Mouse (Mus musculus): ENCODE data around the gene Gm21256. TPM values are rescaled to one million over a fixed set of nuclear protein-coding genes. Genes with fewer than 3 reads are reported as not detected.
"Not testable (repeated sequence)": the region's sequence is repeated elsewhere in the genome, so short reads cannot be mapped to it uniquely, and the experiment has no call there.

The Gm21256 gene
- polyA plus RNA-seq (2012; rRNA removed): not detected in 2 replicates

- DNase-seq (ENCODE audit: low spot score): not testable (repeated sequence)
Observed at GRCm38 (mm10) chrY:47450660-47451059, at the start of gene Gm21256. TSS of gene Gm21256 (plus strand) at chrY:47450960.

Other genes with a start within 250 kb of the Gm21256 start
- not detected in 2 replicates for gene Gm21170, start 240.1 kb downstream of the Gm21256 start, polyA plus RNA-seq (2012; rRNA removed)

Data from urinary bladder, adult 2 months (tissue).